Mouse (Mus musculus) hindbrain, embryonic 12.5 days (tissue): Measurements from ENCODE around the gene Fbxl20. TPM values are rescaled to one million over a fixed set of nuclear protein-coding genes. Genes with fewer than 3 reads are reported as not detected.

Experiments
- ATAC-seq: fragments of 200-750 bp; cut with Nextera tagmentation; 2 replicates; pipeline ENCODE4 v1.8.0; 2017; ENCODE audit warnings: moderate TSS enrichment; ENCODE audit not compliant: low FRiP score
- H3K27ac ChIP-seq: fragments of 300-500 bp; sonication (generic); 2 replicates; pipeline ENCODE4 v1.5.1; 2016; ENCODE audit warnings: mild to moderate bottlenecking
- H3K27me3 ChIP-seq: fragments of 300-500 bp; sonication (generic); 2 replicates; pipeline ENCODE4 v1.6.1; 2016; ENCODE audit warnings: mild to moderate bottlenecking
- H3K36me3 ChIP-seq: fragments of 300-500 bp; sonication (generic); 2 replicates; pipeline ENCODE4 v1.6.1; 2016; ENCODE audit warnings: mild to moderate bottlenecking
- H3K4me1 ChIP-seq: fragments of 300-500 bp; sonication (generic); 2 replicates; pipeline ENCODE4 v1.6.1; 2016
- H3K4me2 ChIP-seq: fragments of 300-500 bp; sonication (generic); replicated peaks from 2 replicates; pipeline ENCODE4 v1.6.1; 2016; ENCODE audit warnings: mild to moderate bottlenecking
- H3K4me3 ChIP-seq: fragments of 300-500 bp; sonication (generic); 2 replicates; pipeline ENCODE4 v1.5.1; 2016; ENCODE audit warnings: mild to moderate bottlenecking
- H3K9ac ChIP-seq: fragments of 300-500 bp; sonication (generic); 2 replicates; pipeline ENCODE4 v1.6.1; 2016; ENCODE audit warnings: mild to moderate bottlenecking, moderate library complexity
- H3K9me3 ChIP-seq: fragments of 300-500 bp; sonication (generic); replicated peaks from 2 replicates; pipeline ENCODE4 v1.6.1; 2016; ENCODE audit warnings: mild to moderate bottlenecking
- WGBS: fragments of 180-500 bp; shearing (Covaris S2); methylation state at CpG from one replicate; pipeline ENCODE4 v1.1.7; 2016; 5-methylcytosine and 5-hydroxymethylcytosine counted together
- polyA plus RNA-seq: library from polyadenylated mRNA; unstranded; fragments of >200 nt; fragmentation: Nextera tagmentation; extraction: Ambion mirVana; gene quantifications from 2 replicates; pipeline ENCODE4 v1.2.1, GENCODE M21; 2016

Fbxl20 gene
- polyA plus RNA-seq, 1 experiment from 2014 or later: 31.1 TPM

DNA sequence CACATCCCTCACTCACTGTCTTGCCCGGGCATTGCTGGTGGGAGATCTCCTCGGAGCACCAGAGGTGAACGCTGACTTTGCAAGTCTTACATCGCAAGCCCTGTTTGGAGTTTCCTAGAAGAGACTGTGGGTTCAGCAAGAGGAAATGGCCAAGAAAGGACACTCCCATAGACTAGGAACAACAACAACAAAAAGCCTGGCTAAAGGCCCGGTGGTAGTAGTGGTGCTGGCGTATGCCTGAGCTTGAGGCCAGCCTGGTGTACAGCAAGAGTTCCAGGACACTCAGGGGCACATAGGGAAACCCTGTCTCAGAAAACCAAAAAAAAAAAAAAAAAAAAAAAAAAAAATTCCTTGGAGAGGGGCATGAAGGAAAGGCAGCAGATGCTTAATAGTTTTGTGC lies 107.5 kb downstream of the Fbxl20 start:
- Histone ChIP-seq H3K9ac (no peak overlapping the region), H3K36me3 (no peaks in the 10 kb centered on the region), H3K9me3 (no peaks in the 10 kb centered on the region), H3K4me2 (no peak overlapping the region), H3K27ac (no peak overlapping the region), H3K4me1 (no peaks in the 10 kb centered on the region), H3K4me3 (no peak overlapping the region), H3K27me3 (peaks cover 5% of the 10 kb centered on the region)
- WGBS: 78% methylated on average over 6 of the region's 6 CpGs
- no peak for ATAC-seq

DNA sequence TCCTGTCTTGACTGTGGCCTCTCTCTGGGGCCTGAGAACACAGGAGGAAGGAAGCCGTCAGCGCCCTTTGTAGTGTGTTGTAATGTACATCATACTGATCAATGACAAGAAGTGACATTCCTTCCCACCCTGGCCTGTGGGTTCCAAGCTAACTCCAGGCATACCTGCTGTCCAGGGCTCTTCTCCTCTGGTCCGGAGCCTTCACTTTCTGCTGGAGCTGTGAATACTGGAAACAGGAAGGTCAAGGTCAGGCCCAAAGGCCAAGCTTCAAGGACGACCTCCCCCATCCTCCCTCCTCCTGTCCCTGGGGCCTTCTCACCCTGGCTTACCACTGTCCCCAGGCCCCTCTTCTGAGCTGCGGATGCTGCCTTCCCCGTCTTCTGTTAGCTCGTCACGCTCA lies 109.2 kb downstream of the Fbxl20 start:
- Histone ChIP-seq H3K4me3 (no peak overlapping the region), H3K27ac (no peak overlapping the region), H3K27me3 (peaks cover 19% of the 10 kb centered on the region), H3K4me2 (no peak overlapping the region), H3K36me3 (no peaks in the 10 kb centered on the region), H3K9me3 (no peaks in the 10 kb centered on the region), H3K4me1 (peaks cover 7% of the 10 kb centered on the region), H3K9ac (no peak overlapping the region)
- 71% methylated on average over 8 of the region's 8 CpGs for WGBS
- ATAC-seq: no peak

DNA sequence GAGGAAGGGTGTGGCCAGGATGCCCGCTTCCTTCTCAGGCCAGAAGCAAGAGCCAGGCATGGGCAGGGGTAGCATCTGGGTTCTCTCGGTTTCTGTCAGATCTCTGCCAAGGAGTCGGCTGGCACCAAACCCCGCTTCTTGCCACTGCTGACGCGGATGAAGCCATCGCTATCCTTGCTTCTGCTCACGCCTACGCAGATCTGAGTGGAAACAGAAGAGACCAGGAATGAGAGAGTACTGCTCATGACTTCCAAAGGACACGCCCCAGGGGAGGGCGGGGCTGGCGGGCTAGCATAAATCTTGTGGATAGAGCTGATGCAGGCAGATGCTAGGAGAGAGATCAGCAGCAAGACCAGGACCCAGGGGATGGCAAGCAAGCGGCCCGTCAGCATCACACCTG lies 112.3 kb downstream of the Fbxl20 start:
- Histone ChIP-seq H3K36me3 (no peaks in the 10 kb centered on the region), H3K4me1 (peaks cover 21% of the 10 kb centered on the region), H3K9ac (no peak overlapping the region), H3K27me3 (peaks cover 19% of the 10 kb centered on the region), H3K27ac (no peak overlapping the region), H3K9me3 (no peaks in the 10 kb centered on the region), H3K4me3 (no peak overlapping the region), H3K4me2 (no peak overlapping the region)
- 56% methylated on average over 14 of the region's 14 CpGs for WGBS
- ATAC-seq: no peak

DNA sequence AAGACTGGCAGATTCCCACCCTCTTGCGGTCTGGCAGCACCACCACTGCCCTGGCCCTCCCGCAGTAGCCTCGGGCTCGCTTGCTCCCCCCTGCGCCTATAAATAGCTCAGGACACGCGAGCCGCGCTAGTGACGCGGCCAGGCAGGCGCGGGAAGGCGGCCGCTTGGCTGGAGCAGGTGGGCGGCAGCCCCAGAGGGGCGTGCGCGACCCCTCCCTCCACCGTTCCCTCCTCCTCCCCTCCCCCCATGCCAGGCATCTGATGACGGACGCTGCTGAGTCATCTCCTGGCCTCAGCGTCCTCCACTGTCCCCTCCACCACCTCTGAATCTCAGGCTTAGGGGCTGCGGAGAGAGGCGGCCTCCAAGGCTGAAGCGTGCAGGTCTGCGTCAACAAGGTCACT lies 114.2 kb downstream of the Fbxl20 start:
- Histone ChIP-seq H3K4me2 (peak overlapping the region; percentile 58), H3K27ac (peak overlapping the region; percentile 68; the same call in 1 of the 2 replicates), H3K4me1 (peaks cover 23% of the 10 kb centered on the region), H3K27me3 (peaks cover 19% of the 10 kb centered on the region), H3K9ac (peak overlapping the region; percentile 60), H3K36me3 (peaks cover 4% of the 10 kb centered on the region), H3K9me3 (no peaks in the 10 kb centered on the region), H3K4me3 (peak overlapping the region; percentile 33)
- ATAC-seq: peak; percentile 64
- WGBS: under 1% methylated on average over 27 of the region's 27 CpGs

DNA sequence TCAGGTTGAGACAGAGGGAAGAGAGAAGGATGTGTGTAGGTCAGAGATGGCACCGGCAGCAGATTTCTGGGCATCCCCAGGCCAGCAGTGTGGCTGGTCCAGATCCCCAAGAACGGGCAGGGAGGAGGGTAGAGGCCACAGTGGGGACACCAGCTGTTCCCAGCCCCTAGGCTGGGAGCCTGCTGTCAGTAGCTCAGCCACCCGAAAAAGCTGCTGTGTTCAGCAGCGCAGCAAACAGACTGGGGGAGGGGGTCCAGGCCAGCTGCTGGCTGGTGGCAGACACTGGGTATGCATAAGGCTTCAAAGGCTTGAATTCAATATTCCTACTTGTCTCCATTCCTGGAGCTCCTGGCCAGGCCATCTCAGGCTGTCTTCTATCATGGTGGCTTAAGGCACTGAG lies 115.4 kb downstream of the Fbxl20 start:
- H3K4me2 ChIP-seq: peak overlapping the region; percentile 58
- H3K27me3 ChIP-seq: peaks cover 19% of the 10 kb centered on the region
- peak; percentile 62 for ATAC-seq
- 21% methylated on average over 4 of the region's 4 CpGs for WGBS
- H3K9me3 ChIP-seq: no peaks in the 10 kb centered on the region
- 0 out of 2 replicates have a peak overlapping the region, but pooled peaks have one; percentile 18 for H3K9ac ChIP-seq
- H3K27ac ChIP-seq: peak overlapping the region; percentile 68
- peaks cover 23% of the 10 kb centered on the region for H3K4me1 ChIP-seq
- H3K4me3 ChIP-seq: no peak overlapping the region
- H3K36me3 ChIP-seq: peaks cover 15% of the 10 kb centered on the region

DNA sequence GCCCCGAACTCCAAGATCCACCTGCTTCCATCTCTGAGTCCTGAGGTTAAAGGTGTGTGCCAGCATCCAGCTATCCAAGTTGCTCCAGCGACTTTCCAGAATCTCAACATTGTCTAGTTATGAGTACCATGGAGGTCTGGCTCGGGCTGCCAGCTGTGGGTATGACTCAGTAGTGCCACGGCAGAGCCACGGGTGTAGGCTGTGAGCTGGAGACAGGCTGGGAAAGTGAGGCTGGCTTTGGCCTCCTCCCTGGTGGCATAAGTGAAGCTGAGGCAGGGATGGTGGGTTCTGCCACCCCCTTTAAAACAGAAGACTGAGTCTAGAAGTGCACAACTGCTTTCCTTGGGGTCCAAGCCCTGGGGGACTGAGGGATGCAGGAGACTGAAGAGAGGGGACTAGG lies 116.1 kb downstream of the Fbxl20 start:
- WGBS: 85% methylated on average over 5 of the region's 5 CpGs
- Histone ChIP-seq H3K4me1 (peaks cover 23% of the 10 kb centered on the region), H3K27ac (no peak overlapping the region), H3K4me3 (no peak overlapping the region), H3K4me2 (no peak overlapping the region), H3K27me3 (peaks cover 19% of the 10 kb centered on the region), H3K9me3 (no peaks in the 10 kb centered on the region), H3K36me3 (peaks cover 23% of the 10 kb centered on the region), H3K9ac (no peak overlapping the region)
- ATAC-seq: no peak

Other genes starting within 250 kb of the Fbxl20 start
- 0.13 and 0.26 TPM in 2 replicates for gene Plxdc1, start 164.0 kb downstream of the Fbxl20 start, polyA plus RNA-seq
- gene Arl5c, start 154.2 kb downstream of the Fbxl20 start, polyA plus RNA-seq: 5.7 and 7.0 TPM in 2 replicates
- 39.6 and 43.5 TPM in 2 replicates for gene Cacnb1, start 127.4 kb downstream of the Fbxl20 start, polyA plus RNA-seq
- gene Rpl19, start 123.7 kb downstream of the Fbxl20 start, polyA plus RNA-seq: 675 and 726 TPM in 2 replicates
- gene Stac2, start 96.9 kb downstream of the Fbxl20 start, polyA plus RNA-seq: 2.1 and 2.2 TPM in 2 replicates
- gene Med1, start 42.9 kb upstream of the Fbxl20 start, polyA plus RNA-seq: 74.3 and 84.9 TPM in 2 replicates
- gene Cdk12, start 52.7 kb upstream of the Fbxl20 start, polyA plus RNA-seq: 14.6 and 15.1 TPM in 2 replicates
- gene Neurod2, start 179.2 kb upstream of the Fbxl20 start, polyA plus RNA-seq: 7.2 and 10.2 TPM in 2 replicates
- 0.37 and 0.52 TPM in 2 replicates for gene Ppp1r1b, start 198.0 kb upstream of the Fbxl20 start, polyA plus RNA-seq
- 49.0 and 50.0 TPM in 2 replicates for gene Stard3, start 208.0 kb upstream of the Fbxl20 start, polyA plus RNA-seq
- 0.31 and 1.7 TPM in 2 replicates for gene Tcap, start 233.4 kb upstream of the Fbxl20 start, polyA plus RNA-seq
- 1.0 and 1.1 TPM in 2 replicates for gene Pnmt, start 236.0 kb upstream of the Fbxl20 start, polyA plus RNA-seq